Mouse (Mus musculus) CH12.LX (cell line): ENCODE data around the gene Myo1h. TPM values are rescaled to one million over a fixed set of nuclear protein-coding genes. Genes with fewer than 3 reads are reported as not detected.

ENCODE experiments used
- DNase-seq: peaks from one replicate; pipeline ENCODE4 v3.0.0-alpha.2; 2013; ENCODE audit errors: extremely low read depth
- H3K27ac ChIP-seq: 2 replicates; pipeline ENCODE4 v1.5.1; 2012; ENCODE audit warnings: low read depth, mild to moderate bottlenecking, control low read depth, moderate library complexity; ENCODE audit not compliant: insufficient read depth
- H3K27me3 ChIP-seq: replicated peaks from 2 replicates; pipeline ENCODE3; 2012; ENCODE audit warnings: inconsistent platforms
- H3K36me3 ChIP-seq, 2 experiments: replicated peaks in 1 of 2; 2 replicates each; pipeline versions ENCODE3 to v1.6.1; 2012; ENCODE audit warnings: inconsistent platforms in 1 of 2, low read length in 1 of 2, mild to moderate bottlenecking in 1 of 2, mixed read lengths in 1 of 2, moderate library complexity in 1 of 2; ENCODE audit not compliant: control insufficient read depth in 1 of 2, insufficient read depth in 1 of 2
- H3K4me1 ChIP-seq, 2 experiments: 2 replicates each; pipeline ENCODE4 v1.6.1; 2012; ENCODE audit warnings: inconsistent platforms in 1 of 2, moderate library complexity in 1 of 2; ENCODE audit not compliant: insufficient read depth in 2 of 2, control insufficient read depth in 1 of 2
- H3K4me2 ChIP-seq: 2 replicates; pipeline ENCODE4 v1.6.1; 2012; ENCODE audit warnings: low read depth, mild to moderate bottlenecking, control low read depth; ENCODE audit not compliant: poor library complexity, insufficient read depth, severe bottlenecking
- H3K4me3 ChIP-seq, 3 experiments: fragments of 150-350 bp in 1 of 3; sonication (generic) in 1 of 3; replicated peaks in 1 of 3; 2 replicates each; pipeline versions ENCODE3 to v1.5.1; 2011 to 2012; ENCODE audit warnings: low read depth in 2 of 3, low read length in 2 of 3, mild to moderate bottlenecking in 2 of 3, moderate library complexity in 2 of 3, control low read depth in 1 of 3, improper control_type of control experiment in 1 of 3, inconsistent platforms in 1 of 3, mixed read lengths in 1 of 3; ENCODE audit not compliant: poor library complexity in 1 of 3
- H3K79me2 ChIP-seq: replicated peaks from 2 replicates; pipeline ENCODE4 v1.6.1; 2012; ENCODE audit warnings: mild to moderate bottlenecking, moderate library complexity; ENCODE audit not compliant: control insufficient read depth, poor library complexity, insufficient read depth, severe bottlenecking; ENCODE audit errors: extremely low read depth
- H3K9ac ChIP-seq: 2 replicates; pipeline ENCODE4 v1.6.1; 2012; ENCODE audit warnings: low read depth, mild to moderate bottlenecking, control low read depth, moderate library complexity; ENCODE audit not compliant: insufficient read depth
- H3K9me3 ChIP-seq: replicated peaks from 2 replicates; pipeline ENCODE3; 2012; ENCODE audit warnings: low read length, inconsistent platforms, mixed read lengths
- CHD2 ChIP-seq: IDR thresholded peaks from 2 replicates; pipeline ENCODE4 v1.6.1; 2011; ENCODE audit warnings: low read length, improper control_type of control experiment
- CTCF ChIP-seq, 2 experiments: IDR thresholded peaks in 1 of 2; conservative IDR thresholded peaks in 1 of 2; 2 replicates each; pipeline ENCODE4 v1.5.1; 2011 to 2012; ENCODE audit warnings: low read depth in 2 of 2, low read length in 2 of 2, improper control_type of control experiment in 1 of 2, inconsistent platforms in 1 of 2, mild to moderate bottlenecking in 1 of 2, moderate library complexity in 1 of 2
- E2F4 ChIP-seq: IDR thresholded peaks from 2 replicates; pipeline ENCODE4 v1.6.1; 2011; ENCODE audit warnings: low read depth, low read length, improper control_type of control experiment; ENCODE audit not compliant: insufficient replicate concordance
- EP300 ChIP-seq: IDR thresholded peaks from 2 replicates; pipeline ENCODE4 v1.6.1; 2011; ENCODE audit warnings: low read length, improper control_type of control experiment
- JUN ChIP-seq: IDR thresholded peaks from 2 replicates; pipeline ENCODE4 v1.6.1; 2011; ENCODE audit warnings: low read depth, mild to moderate bottlenecking, low read length, improper control_type of control experiment, moderate library complexity; ENCODE audit not compliant: insufficient read depth
- JUND ChIP-seq: conservative IDR thresholded peaks from 2 replicates; pipeline ENCODE4 v1.6.1; 2011; ENCODE audit warnings: low read depth, low read length, improper control_type of control experiment
- KAT2A ChIP-seq: IDR thresholded peaks from 2 replicates; pipeline ENCODE4 v1.6.1; 2012; ENCODE audit warnings: low read length, improper control_type of control experiment, inconsistent platforms; ENCODE audit not compliant: insufficient replicate concordance
- MAFK ChIP-seq: IDR thresholded peaks from 2 replicates; pipeline ENCODE4 v1.6.1; 2011; ENCODE audit warnings: low read length, improper control_type of control experiment; ENCODE audit not compliant: insufficient replicate concordance
- MAX ChIP-seq: IDR thresholded peaks from 2 replicates; pipeline ENCODE4 v1.6.1; 2011; ENCODE audit warnings: low read length, improper control_type of control experiment
- MEF2A ChIP-seq: IDR thresholded peaks from 2 replicates; pipeline ENCODE4 v1.6.1; 2014; ENCODE audit warnings: low read depth, mild to moderate bottlenecking, inconsistent platforms, low read length, improper control_type of control experiment, borderline replicate concordance
- MYC ChIP-seq: IDR thresholded peaks from 2 replicates; pipeline ENCODE4 v1.6.1; 2011; ENCODE audit warnings: low read depth, mild to moderate bottlenecking, improper control_type of control experiment, low read length
- NRF1 ChIP-seq: IDR thresholded peaks from 2 replicates; pipeline ENCODE4 v1.6.1; 2014; ENCODE audit warnings: low read depth, mild to moderate bottlenecking, inconsistent platforms, low read length, improper control_type of control experiment, moderate library complexity
- POLR2A ChIP-seq: IDR thresholded peaks from 2 replicates; pipeline ENCODE4 v1.6.1; 2011; ENCODE audit warnings: low read depth, mild to moderate bottlenecking, improper control_type of control experiment, low read length
- SIN3A ChIP-seq: IDR thresholded peaks from 2 replicates; pipeline ENCODE4 v1.6.1; 2012; ENCODE audit warnings: low read length, improper control_type of control experiment, inconsistent platforms
- SMC3 ChIP-seq: IDR thresholded peaks from 2 replicates; pipeline ENCODE4 v1.6.1; 2011; ENCODE audit warnings: low read depth, low read length, improper control_type of control experiment
- TBP ChIP-seq: conservative IDR thresholded peaks from 2 replicates; pipeline ENCODE4 v1.6.1; 2011; ENCODE audit warnings: low read depth, low read length, improper control_type of control experiment
- TCF12 ChIP-seq: IDR thresholded peaks from 2 replicates; pipeline ENCODE4 v1.6.1; 2014; ENCODE audit warnings: low read depth, mild to moderate bottlenecking, inconsistent platforms, low read length, improper control_type of control experiment
- UBTF ChIP-seq: IDR thresholded peaks from 2 replicates; pipeline ENCODE4 v1.6.1; 2012; ENCODE audit warnings: low read depth, mild to moderate bottlenecking, inconsistent platforms, low read length, improper control_type of control experiment, moderate library complexity
- ZC3H11A ChIP-seq: IDR thresholded peaks from 2 replicates; pipeline ENCODE4 v1.6.1; 2012; ENCODE audit warnings: low read depth, mild to moderate bottlenecking, inconsistent platforms, low read length, improper control_type of control experiment
- ZMIZ1 ChIP-seq: IDR thresholded peaks from 2 replicates; pipeline ENCODE4 v1.6.1; 2012; ENCODE audit warnings: low read depth, mild to moderate bottlenecking, inconsistent platforms, low read length, improper control_type of control experiment
- dilution Hi-C: fragments of 300-500 bp; cut with MboI; formaldehyde crosslinking; loops from 2 replicates; pipeline ENCODE4 v1.14.3; 2020; ENCODE audit warnings: low sequenced_read_pairs; ENCODE audit not compliant: extremely low pct_unique_long_range_greater_than_20kb, extremely low pct_ligation_motif_present
- in situ Hi-C: fragments of 300-500 bp; cut with MboI; formaldehyde crosslinking; loops from 3 replicates; pipeline ENCODE4 v1.14.3; 2019; ENCODE audit warnings: low sequenced_read_pairs, low pct_ligation_motif_present, low pct_unique_long_range_greater_than_20kb, mixed read lengths
- polyA plus RNA-seq: library from polyadenylated mRNA; unstranded; fragments of >175 nt; gene quantifications from 2 replicates; pipeline ENCODE4 v1.2.1, GENCODE M21; 2012; ENCODE audit warnings: low read depth; ENCODE audit not compliant: insufficient read length
- total RNA-seq, 2 experiments: library from RNA; depleted of rRNA; stranded (reverse); fragments of 300-350 nt in 1 of 2; fragments of >200 nt in 1 of 2; gene quantifications; 2 replicates each; pipeline ENCODE4 v1.2.3; 2012 to 2014

Myo1h gene
- total and polyA plus RNA-seq, 3 experiments, result 1.1 to 4.4 (median 1.8) TPM

- no peak for TF ChIP-seq JUND
- no peak for TF ChIP-seq MAFK
- no peak for TF ChIP-seq TCF12
- TF ChIP-seq POLR2A, result no peak
- TF ChIP-seq CHD2, result no peak
- no peak for TF ChIP-seq SIN3A
- TF ChIP-seq NRF1, result no peak
- TF ChIP-seq MEF2A, result no peak
- no peak for TF ChIP-seq E2F4
- TF ChIP-seq ZC3H11A, result no peak
- no peak for TF ChIP-seq ZMIZ1
- no peak for TF ChIP-seq SMC3
- no peak for TF ChIP-seq TBP
- TF ChIP-seq EP300, result no peak
- TF ChIP-seq MAX, result no peak
- H3K9me3 ChIP-seq, result no peaks in the 10 kb centered on the region
- H3K27ac ChIP-seq, result no peak overlapping the region
- H3K36me3 ChIP-seq, result no peaks in the 10 kb centered on the region
- no peak overlapping the region for H3K4me3 ChIP-seq
- H3K4me1 ChIP-seq, result no peaks in the 10 kb centered on the region
- in situ Hi-C loops, result no loop called here
- DNase-seq, result no peak
- dilution Hi-C loops, result no loop called here
- H3K79me2 ChIP-seq, result no peaks in the 10 kb centered on the region
- H3K27me3 ChIP-seq, result peaks cover 61% of the 10 kb centered on the region
- no peak overlapping the region for H3K9ac ChIP-seq
- no peak overlapping the region for H3K4me2 ChIP-seq
These were observed 20.3 kb upstream of the Myo1h start for GRCm38 (mm10) chr5:114268646-114269045.

DNA sequence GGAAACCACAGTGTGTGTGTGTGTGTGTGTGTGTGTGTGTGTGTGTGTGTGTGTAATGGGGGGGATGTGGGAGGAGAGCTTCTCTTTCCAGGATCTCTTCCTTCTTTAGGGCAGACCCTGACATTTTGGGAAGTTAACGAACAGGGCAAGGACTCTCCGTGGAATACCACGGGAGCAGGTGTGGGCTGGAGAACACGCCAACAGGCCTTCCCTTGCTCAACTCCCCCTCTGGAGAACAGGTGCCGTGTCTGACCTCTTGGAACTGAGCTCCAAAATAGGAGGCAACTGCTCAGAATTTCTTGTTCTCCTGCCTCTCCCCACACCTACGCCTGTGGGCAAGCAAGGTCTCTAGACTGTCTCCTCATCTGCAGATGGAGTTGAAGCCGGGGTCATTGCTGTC is 19.5 kb upstream of the Myo1h start:
- DNase-seq, result no peak
- Histone ChIP-seq H3K4me1 (no peaks in the 10 kb centered on the region), H3K4me3 (no peak overlapping the region), H3K27ac (no peak overlapping the region), H3K79me2 (no peaks in the 10 kb centered on the region), H3K27me3 (peaks cover 68% of the 10 kb centered on the region), H3K36me3 (no peaks in the 10 kb centered on the region), H3K9me3 (no peaks in the 10 kb centered on the region), H3K9ac (no peak overlapping the region), H3K4me2 (no peak overlapping the region)
- TF ChIP-seq KAT2A (no peak), UBTF (no peak), CTCF (conservative IDR thresholded peaks at IDR 0.05 in 1 of 2, IDR thresholded peaks at IDR 0.05 in 1 of 2; ENCODE audit: low read depth in 2 of 2, low read length in 2 of 2) (no peak), MYC (no peak), JUN (no peak), SIN3A (no peak), TCF12 (no peak), ZC3H11A (no peak), JUND (no peak), ZMIZ1 (no peak), POLR2A (no peak), E2F4 (no peak)
- dilution Hi-C loops (no loop called here), in situ Hi-C loops (no loop called here)
